Mouse (Mus musculus): ENCODE results near the gene Slc22a18. TPM values are rescaled to one million over a fixed set of nuclear protein-coding genes. Genes with fewer than 3 reads are reported as not detected.

The Slc22a18 gene
- polyA plus RNA-seq, 1 experiment from 2014 or later: 0.14 TPM

- no peak for ATAC-seq (ENCODE audit: low FRiP score)
- 25% methylated on average over 8 of the region's 8 CpGs for WGBS
- H3K27me3 ChIP-seq (ENCODE audit: control insufficient read depth, insufficient read depth, low read length): no peaks in the 10 kb centered on the region
These were observed 3.6 kb upstream of the Slc22a18 start for GRCm38 (mm10) chr7:143469946-143470345.

GRCm38 (mm10) chr7:143474811-143475210, 1.3 kb downstream of the Slc22a18 start:
- no peaks in the 10 kb centered on the region for H3K4me1 ChIP-seq (replicated peaks; ENCODE audit: control insufficient read depth, insufficient read depth, low read length)
- no peaks in the 10 kb centered on the region for H3K9me3 ChIP-seq (ENCODE audit: control insufficient read depth, low read length)
- H3K4me2 ChIP-seq (replicated peaks; ENCODE audit: low read depth, low read length): no peak overlapping the region
- no peak overlapping the region for H3K4me3 ChIP-seq (ENCODE audit: low read depth, low read length)
- DNase-seq (ENCODE audit: low spot score): no peak
- no peak overlapping the region for H3K9ac ChIP-seq (ENCODE audit: low read depth, low read length)
- no peak for ATAC-seq (ENCODE audit: low FRiP score)
- no peak overlapping the region for H3K27ac ChIP-seq (ENCODE audit: low read depth, low read length)
- no peaks in the 10 kb centered on the region for H3K36me3 ChIP-seq (ENCODE audit: control insufficient read depth, insufficient read depth, low read length)
- 47% methylated on average over 7 of the region's 10 CpGs for WGBS
- H3K27me3 ChIP-seq (ENCODE audit: control insufficient read depth, insufficient read depth, low read length): no peaks in the 10 kb centered on the region

More at GRCm38 (mm10) chr7:143469946-143470345, 3.6 kb upstream of the Slc22a18 start:
- DNase-seq (ENCODE audit: low spot score): peak; percentile 87
- Histone ChIP-seq H3K4me1 (replicated peaks; ENCODE audit: control insufficient read depth, insufficient read depth, low read length) (0 out of 2 replicates have a peak, but pooled peaks cover 5% of the 10 kb centered on the region), H3K36me3 (ENCODE audit: control insufficient read depth, insufficient read depth, low read length) (no peaks in the 10 kb centered on the region), H3K27ac (ENCODE audit: low read depth, low read length) (no peak overlapping the region), H3K9me3 (ENCODE audit: control insufficient read depth, low read length) (no peaks in the 10 kb centered on the region), H3K4me3 (ENCODE audit: low read depth, low read length) (no peak overlapping the region), H3K4me2 (replicated peaks; ENCODE audit: low read depth, low read length) (no peak overlapping the region), H3K9ac (ENCODE audit: low read depth, low read length) (no peak overlapping the region)

GRCm38 (mm10) chr7:143475876-143476275, 2.3 kb downstream of the Slc22a18 start:
- WGBS: 82% methylated on average over 11 of the region's 11 CpGs
- no peak for ATAC-seq (ENCODE audit: low FRiP score)
- H3K4me1 ChIP-seq (replicated peaks; ENCODE audit: control insufficient read depth, insufficient read depth, low read length): no peaks in the 10 kb centered on the region

GRCm38 (mm10) chr7:143476702-143477335, 3.3 kb downstream of the Slc22a18 start:
- Histone ChIP-seq H3K9ac (ENCODE audit: low read depth, low read length) (no peak overlapping the region), H3K27me3 (ENCODE audit: control insufficient read depth, insufficient read depth, low read length) (no peaks in the 10 kb centered on the region), H3K36me3 (ENCODE audit: control insufficient read depth, insufficient read depth, low read length) (no peaks in the 10 kb centered on the region), H3K4me1 (replicated peaks; ENCODE audit: control insufficient read depth, insufficient read depth, low read length) (no peaks in the 10 kb centered on the region), H3K27ac (ENCODE audit: low read depth, low read length) (no peak overlapping the region), H3K4me3 (ENCODE audit: low read depth, low read length) (no peak overlapping the region), H3K4me2 (replicated peaks; ENCODE audit: low read depth, low read length) (no peak overlapping the region), H3K9me3 (ENCODE audit: control insufficient read depth, low read length) (no peaks in the 10 kb centered on the region)
- ATAC-seq (ENCODE audit: low FRiP score) (no peak), DNase-seq (ENCODE audit: low spot score) (no peak)
- 80% methylated on average over 3 of the region's 3 CpGs for WGBS

More at GRCm38 (mm10) chr7:143475876-143476275, 2.3 kb downstream of the Slc22a18 start:
- H3K36me3 ChIP-seq (ENCODE audit: control insufficient read depth, insufficient read depth, low read length): no peaks in the 10 kb centered on the region
- H3K9me3 ChIP-seq (ENCODE audit: control insufficient read depth, low read length): no peaks in the 10 kb centered on the region
- H3K27ac ChIP-seq (ENCODE audit: low read depth, low read length): no peak overlapping the region
- H3K27me3 ChIP-seq (ENCODE audit: control insufficient read depth, insufficient read depth, low read length): no peaks in the 10 kb centered on the region
- H3K4me3 ChIP-seq (ENCODE audit: low read depth, low read length): no peak overlapping the region
- no peak overlapping the region for H3K4me2 ChIP-seq (replicated peaks; ENCODE audit: low read depth, low read length)
- H3K9ac ChIP-seq (ENCODE audit: low read depth, low read length): no peak overlapping the region
- no peak for DNase-seq (ENCODE audit: low spot score)

- Histone ChIP-seq H3K9ac (ENCODE audit: low read depth, low read length) (no peak overlapping the region), H3K9me3 (ENCODE audit: control insufficient read depth, low read length) (no peaks in the 10 kb centered on the region), H3K27me3 (ENCODE audit: control insufficient read depth, insufficient read depth, low read length) (no peaks in the 10 kb centered on the region), H3K4me1 (replicated peaks; ENCODE audit: control insufficient read depth, insufficient read depth, low read length) (no peaks in the 10 kb centered on the region), H3K4me3 (ENCODE audit: low read depth, low read length) (no peak overlapping the region), H3K36me3 (ENCODE audit: control insufficient read depth, insufficient read depth, low read length) (no peaks in the 10 kb centered on the region), H3K4me2 (replicated peaks; ENCODE audit: low read depth, low read length) (no peak overlapping the region), H3K27ac (ENCODE audit: low read depth, low read length) (no peak overlapping the region)
- ATAC-seq (ENCODE audit: low FRiP score) (no peak), DNase-seq (ENCODE audit: low spot score) (no peak)
- 87% methylated on average over 5 of the region's 5 CpGs for WGBS
These were observed 4.3 kb downstream of the Slc22a18 start for GRCm38 (mm10) chr7:143477800-143478199.

- WGBS: 31% methylated on average over 13 of the region's 13 CpGs
- Histone ChIP-seq H3K27me3 (ENCODE audit: control insufficient read depth, insufficient read depth, low read length) (no peaks in the 10 kb centered on the region), H3K9ac (ENCODE audit: low read depth, low read length) (no peak overlapping the region), H3K36me3 (ENCODE audit: control insufficient read depth, insufficient read depth, low read length) (no peaks in the 10 kb centered on the region), H3K4me3 (ENCODE audit: low read depth, low read length) (no peak overlapping the region), H3K9me3 (ENCODE audit: control insufficient read depth, low read length) (no peaks in the 10 kb centered on the region), H3K4me1 (replicated peaks; ENCODE audit: control insufficient read depth, insufficient read depth, low read length) (no peaks in the 10 kb centered on the region), H3K4me2 (replicated peaks; ENCODE audit: low read depth, low read length) (no peak overlapping the region), H3K27ac (ENCODE audit: low read depth, low read length) (no peak overlapping the region)
- DNase-seq (ENCODE audit: low spot score): peak; percentile 71
- no peak for ATAC-seq (ENCODE audit: low FRiP score)
These were observed 7.0 kb downstream of the Slc22a18 start for GRCm38 (mm10) chr7:143480498-143480897.

- Histone ChIP-seq H3K4me1 (replicated peaks; ENCODE audit: control insufficient read depth, insufficient read depth, low read length) (no peaks in the 10 kb centered on the region), H3K27me3 (ENCODE audit: control insufficient read depth, insufficient read depth, low read length) (peaks cover 2% of the 10 kb centered on the region; the same call in 1 of the 2 replicates), H3K4me3 (ENCODE audit: low read depth, low read length) (no peak overlapping the region), H3K9me3 (ENCODE audit: control insufficient read depth, low read length) (no peaks in the 10 kb centered on the region), H3K27ac (ENCODE audit: low read depth, low read length) (no peak overlapping the region), H3K9ac (ENCODE audit: low read depth, low read length) (no peak overlapping the region), H3K4me2 (replicated peaks; ENCODE audit: low read depth, low read length) (no peak overlapping the region), H3K36me3 (ENCODE audit: control insufficient read depth, insufficient read depth, low read length) (no peaks in the 10 kb centered on the region)
- ATAC-seq (ENCODE audit: low FRiP score) (no peak), DNase-seq (ENCODE audit: low spot score) (no peak)
- 57% methylated on average over 5 of the region's 5 CpGs for WGBS
These were observed 8.4 kb downstream of the Slc22a18 start for GRCm38 (mm10) chr7:143481806-143482387.

- H3K4me1 ChIP-seq (replicated peaks; ENCODE audit: control insufficient read depth, insufficient read depth, low read length): no peaks in the 10 kb centered on the region
- no peaks in the 10 kb centered on the region for H3K9me3 ChIP-seq (ENCODE audit: control insufficient read depth, low read length)
- H3K9ac ChIP-seq (ENCODE audit: low read depth, low read length): no peak overlapping the region
- peaks cover 2% of the 10 kb centered on the region; the same call in 1 of the 2 replicates for H3K27me3 ChIP-seq (ENCODE audit: control insufficient read depth, insufficient read depth, low read length)
- no peak overlapping the region for H3K4me2 ChIP-seq (replicated peaks; ENCODE audit: low read depth, low read length)
- ATAC-seq (ENCODE audit: low FRiP score) (no peak), DNase-seq (ENCODE audit: low spot score) (peak; percentile 24)
- 8% methylated on average over 6 of the region's 6 CpGs for WGBS
- no peak overlapping the region for H3K27ac ChIP-seq (ENCODE audit: low read depth, low read length)
- no peak overlapping the region for H3K4me3 ChIP-seq (ENCODE audit: low read depth, low read length)
- no peaks in the 10 kb centered on the region for H3K36me3 ChIP-seq (ENCODE audit: control insufficient read depth, insufficient read depth, low read length)
These were observed 9.0 kb downstream of the Slc22a18 start for GRCm38 (mm10) chr7:143482541-143482940.

GRCm38 (mm10) chr7:143489735-143490134, 16.2 kb downstream of the Slc22a18 start:
- Histone ChIP-seq H3K27me3 (ENCODE audit: control insufficient read depth, insufficient read depth, low read length) (peaks cover 2% of the 10 kb centered on the region; the same call in 1 of the 2 replicates), H3K4me3 (ENCODE audit: low read depth, low read length) (no peak overlapping the region), H3K27ac (ENCODE audit: low read depth, low read length) (no peak overlapping the region), H3K4me1 (replicated peaks; ENCODE audit: control insufficient read depth, insufficient read depth, low read length) (no peaks in the 10 kb centered on the region), H3K36me3 (ENCODE audit: control insufficient read depth, insufficient read depth, low read length) (no peaks in the 10 kb centered on the region), H3K9ac (ENCODE audit: low read depth, low read length) (no peak overlapping the region), H3K4me2 (replicated peaks; ENCODE audit: low read depth, low read length) (no peak overlapping the region), H3K9me3 (ENCODE audit: control insufficient read depth, low read length) (no peaks in the 10 kb centered on the region)
- 84% methylated on average over 6 of the region's 6 CpGs for WGBS
- DNase-seq (ENCODE audit: low spot score): no peak
- ATAC-seq (ENCODE audit: low FRiP score): no peak
